Mouse (Mus musculus): ENCODE results near the gene Arhgap10.

The Arhgap10 gene

DNA sequence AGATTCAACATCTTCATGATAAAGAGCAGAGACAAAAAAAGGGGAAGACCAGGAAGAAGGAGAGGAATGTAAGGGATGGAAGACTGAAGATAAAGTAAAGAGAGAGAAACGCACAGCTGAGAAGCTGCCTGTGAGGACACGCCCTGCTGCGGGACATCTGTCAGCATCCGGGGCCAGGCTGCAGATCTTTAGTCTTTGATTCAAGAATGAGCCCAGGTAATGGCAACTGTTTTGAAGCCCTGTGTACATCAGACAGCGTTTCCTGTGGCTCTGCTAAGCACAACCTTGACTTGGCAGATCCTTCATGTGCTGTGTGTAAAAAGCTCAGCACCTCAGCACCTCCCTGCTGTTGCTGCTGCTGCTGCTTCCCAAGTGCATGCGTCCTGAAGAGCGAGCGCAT lies 134.1 kb downstream of the Arhgap10 start:
- DNase-seq: no peak

- no peak for DNase-seq
These were observed 136.9 kb downstream of the Arhgap10 start for GRCm38 (mm10) chr8:77380844-77381243.

DNA sequence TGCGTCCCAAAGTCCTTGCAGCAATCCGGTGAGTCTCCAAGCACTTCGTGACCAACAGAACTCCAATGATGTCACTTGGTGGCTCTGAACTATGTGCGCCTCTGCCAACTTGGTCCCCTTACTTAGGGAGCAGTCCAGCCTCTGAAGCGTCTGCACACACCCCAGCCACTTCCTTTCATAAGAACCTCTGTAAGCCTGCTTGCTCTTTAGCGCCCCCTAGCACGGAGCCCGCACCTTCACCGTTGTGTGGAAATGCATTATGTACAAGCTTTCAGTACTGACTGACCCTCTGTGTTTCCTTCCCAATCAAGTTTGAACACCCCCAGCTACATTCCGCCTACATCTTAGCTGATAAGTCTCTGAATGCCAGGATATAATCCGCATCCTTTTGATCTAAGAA lies 138.5 kb downstream of the Arhgap10 start:
- no peak for DNase-seq

- peak; percentile 83 for DNase-seq
These were observed 141.3 kb downstream of the Arhgap10 start for GRCm38 (mm10) chr8:77376451-77376853.

GRCm38 (mm10) chr8:77375999-77376398 lies 141.8 kb downstream of the Arhgap10 start:
- DNase-seq: no peak

DNA sequence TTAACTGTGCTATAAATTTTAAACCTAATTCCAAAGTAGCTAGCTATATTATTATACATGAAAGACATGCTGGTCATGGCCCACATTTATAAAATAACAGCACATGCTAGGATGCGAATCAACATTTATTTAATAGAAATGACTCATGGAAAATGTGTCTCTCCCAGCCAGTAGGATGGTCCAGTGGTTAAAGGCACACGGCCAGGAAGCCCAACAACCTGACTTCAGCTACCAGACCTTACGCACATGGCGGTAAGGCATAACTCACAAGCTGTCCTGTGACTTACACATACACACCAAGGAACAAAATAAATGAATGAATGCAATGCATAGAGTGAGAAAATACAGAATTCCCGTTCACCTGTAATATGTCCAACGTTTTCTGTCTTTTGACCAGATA lies 146.7 kb downstream of the Arhgap10 start:
- no peak for DNase-seq

DNA sequence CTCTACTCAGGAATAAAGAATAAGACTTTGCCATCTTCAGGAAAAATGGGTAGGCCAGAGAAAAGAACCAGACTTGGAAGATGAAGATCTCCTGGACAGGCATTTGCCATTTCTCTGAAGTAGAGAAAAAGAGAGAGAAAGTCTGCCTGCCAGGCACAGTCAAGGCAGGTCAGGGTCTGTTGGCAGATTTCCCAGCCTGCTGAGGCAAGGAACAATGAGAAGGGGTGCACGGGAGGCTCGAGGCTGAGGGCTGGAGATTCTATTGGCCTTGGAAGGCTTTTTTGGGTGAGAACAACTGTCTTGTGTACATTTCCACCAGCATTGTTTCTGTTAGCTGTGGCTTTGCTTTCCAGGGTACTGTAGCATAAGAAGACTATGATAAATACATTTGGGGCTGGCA lies 147.4 kb downstream of the Arhgap10 start:
- DNase-seq: no peak

DNA sequence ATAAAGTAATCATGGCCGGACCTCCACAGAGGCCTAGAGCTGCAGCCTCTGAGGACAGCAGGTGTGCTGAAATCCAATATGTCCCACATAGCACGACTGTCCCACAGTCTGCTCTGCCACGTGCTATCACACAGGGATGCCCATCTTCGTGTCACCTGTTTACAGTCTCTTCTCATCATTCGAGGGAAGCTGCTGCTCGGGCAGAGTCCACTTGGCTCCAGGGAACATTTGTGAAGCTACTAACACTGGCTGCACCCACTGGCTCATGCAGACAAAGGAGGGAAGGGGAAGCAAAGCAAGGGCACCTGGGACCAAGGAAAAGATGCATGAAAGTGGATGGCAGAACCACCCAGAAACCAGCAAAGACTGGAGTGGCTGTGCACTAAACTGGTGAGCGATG lies 148.1 kb downstream of the Arhgap10 start:
- DNase-seq: no peak

- DNase-seq: no peak
These were observed 150.7 kb downstream of the Arhgap10 start for GRCm38 (mm10) chr8:77367091-77367490.

DNA sequence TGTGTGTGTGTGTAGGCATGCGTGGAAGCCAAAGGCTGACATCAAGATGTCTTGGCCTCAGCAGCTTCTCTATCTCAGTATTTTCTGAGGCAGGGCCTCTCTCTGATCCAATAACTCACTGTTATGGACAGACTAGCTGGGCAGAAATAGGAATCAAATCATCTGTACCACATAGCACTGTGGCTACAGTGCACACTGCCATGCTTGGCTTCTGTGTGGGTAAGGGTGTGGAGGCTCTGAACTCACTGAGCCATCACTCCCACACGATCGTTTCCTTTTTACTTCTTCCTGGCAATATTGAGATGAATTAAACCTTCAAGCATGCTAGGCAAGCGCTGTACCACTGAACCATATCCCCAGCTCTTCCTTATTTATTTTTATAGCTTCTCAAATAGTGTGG lies 151.3 kb downstream of the Arhgap10 start:
- DNase-seq: no peak

- no peak for DNase-seq
These were observed 151.8 kb downstream of the Arhgap10 start for GRCm38 (mm10) chr8:77365990-77366389.

DNA sequence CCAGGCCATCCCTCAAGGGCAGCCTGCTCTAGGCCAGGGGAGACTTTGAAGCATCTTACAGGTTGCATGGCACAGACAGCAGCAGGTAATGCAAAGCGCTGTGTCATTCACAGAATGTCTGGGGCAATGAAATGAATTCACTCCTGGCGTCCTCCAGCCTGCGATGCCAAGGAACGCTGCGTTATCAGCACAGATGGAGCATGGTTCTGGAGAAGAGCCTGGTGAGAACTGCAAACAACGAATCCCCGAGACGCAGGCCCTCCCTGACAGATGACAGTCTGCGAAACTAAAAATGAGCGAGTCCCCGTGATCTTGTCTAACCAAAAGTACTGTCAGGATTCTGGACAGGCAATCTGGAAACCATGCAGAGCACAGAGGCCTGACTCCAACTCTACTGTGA lies 153.3 kb downstream of the Arhgap10 start:
- peak; percentile 74 for DNase-seq

DNA sequence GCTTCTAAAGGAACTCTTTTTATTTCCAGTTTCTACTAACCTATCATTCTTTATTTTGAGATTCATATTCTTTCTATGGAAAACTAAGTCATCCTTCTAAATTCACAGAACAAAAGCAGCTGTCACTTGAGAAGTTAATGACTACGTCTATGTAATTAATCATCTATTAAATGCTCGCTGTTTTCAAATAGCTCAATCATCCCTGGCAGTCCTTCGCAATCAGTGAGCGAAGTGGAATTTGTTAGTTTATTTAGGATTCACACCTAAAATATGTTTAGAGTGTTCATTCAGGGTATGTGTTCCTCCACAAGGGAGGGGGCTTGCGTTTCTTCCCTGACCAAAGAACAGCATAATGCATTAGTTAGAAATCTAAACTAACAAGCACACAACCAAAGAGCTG lies 156.9 kb downstream of the Arhgap10 start:
- DNase-seq: no peak

DNA sequence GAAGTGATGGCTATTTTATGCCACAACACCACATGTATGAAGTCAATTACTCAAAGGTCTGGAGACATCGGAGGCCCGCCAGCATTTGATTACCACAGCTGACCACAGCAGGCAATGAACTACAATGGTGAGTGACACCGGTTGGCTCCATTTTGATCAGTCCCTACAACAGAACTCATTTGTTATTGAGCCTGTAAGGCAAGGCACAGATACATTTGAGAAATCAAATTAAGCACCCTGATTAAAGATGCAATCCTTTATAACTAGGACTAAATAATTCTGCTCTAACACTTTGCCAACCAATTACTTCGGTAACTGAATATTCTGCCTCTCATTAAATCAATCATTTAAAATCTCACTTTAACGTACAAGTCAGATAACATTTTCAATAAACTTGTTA lies 157.3 kb downstream of the Arhgap10 start:
- no peak for DNase-seq

DNA sequence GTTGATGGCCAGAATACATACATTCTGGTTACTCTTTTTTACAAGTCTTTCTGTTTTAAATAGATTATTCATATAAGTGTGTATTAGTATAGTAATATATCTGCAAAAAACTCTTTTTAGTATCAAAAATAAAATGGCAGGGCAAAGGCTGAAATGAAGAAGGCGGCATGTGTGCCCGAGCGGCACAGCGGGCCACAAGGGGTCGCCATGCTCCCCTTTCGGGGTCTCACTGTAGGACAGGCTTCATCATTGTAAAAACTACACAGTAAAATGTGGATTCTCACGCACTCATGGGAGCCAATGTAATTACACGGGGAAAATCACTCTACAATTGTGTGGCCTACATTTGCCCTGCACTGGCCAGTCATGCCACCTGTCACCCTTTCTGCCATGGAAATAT lies 160.6 kb downstream of the Arhgap10 start:
- DNase-seq: no peak

DNA sequence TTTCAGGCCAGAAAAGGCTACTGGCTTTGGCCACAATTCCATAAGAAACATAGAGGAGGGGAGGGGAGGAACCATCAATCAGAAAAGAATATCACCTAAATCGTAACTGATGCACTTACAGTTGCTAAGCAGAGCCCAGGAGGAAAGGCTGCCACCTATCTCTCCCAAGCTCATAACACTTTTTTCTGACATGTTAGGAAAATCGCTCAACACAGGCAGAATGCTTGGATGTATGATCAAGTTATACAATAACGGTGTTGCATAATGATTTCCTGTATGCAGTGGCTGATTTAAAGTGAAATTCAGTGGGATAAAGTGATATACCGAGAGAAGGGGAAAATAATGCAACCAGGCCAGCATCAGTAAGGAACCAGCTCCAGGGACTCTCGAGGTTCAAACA lies 162.4 kb downstream of the Arhgap10 start:
- DNase-seq: no peak

DNA sequence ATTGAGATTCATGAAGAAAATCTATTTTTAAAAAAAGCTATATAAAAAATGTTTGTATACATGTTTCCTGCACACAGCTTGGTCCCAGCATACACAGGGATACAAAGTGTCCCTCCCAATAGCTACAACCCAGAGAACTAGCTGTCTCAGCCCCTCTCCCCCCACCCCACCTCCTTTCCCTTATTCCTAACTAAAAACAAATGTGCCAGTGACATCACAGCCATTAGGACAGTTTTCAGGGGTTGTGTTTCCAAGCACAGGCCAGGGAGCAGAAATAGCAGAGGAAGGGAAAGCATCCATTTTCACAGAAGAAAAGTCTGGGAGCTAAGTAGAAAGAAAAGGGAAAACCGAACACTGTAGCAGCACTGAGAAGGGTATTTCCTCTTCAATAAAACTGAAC lies 163.6 kb downstream of the Arhgap10 start:
- no peak for DNase-seq

DNA sequence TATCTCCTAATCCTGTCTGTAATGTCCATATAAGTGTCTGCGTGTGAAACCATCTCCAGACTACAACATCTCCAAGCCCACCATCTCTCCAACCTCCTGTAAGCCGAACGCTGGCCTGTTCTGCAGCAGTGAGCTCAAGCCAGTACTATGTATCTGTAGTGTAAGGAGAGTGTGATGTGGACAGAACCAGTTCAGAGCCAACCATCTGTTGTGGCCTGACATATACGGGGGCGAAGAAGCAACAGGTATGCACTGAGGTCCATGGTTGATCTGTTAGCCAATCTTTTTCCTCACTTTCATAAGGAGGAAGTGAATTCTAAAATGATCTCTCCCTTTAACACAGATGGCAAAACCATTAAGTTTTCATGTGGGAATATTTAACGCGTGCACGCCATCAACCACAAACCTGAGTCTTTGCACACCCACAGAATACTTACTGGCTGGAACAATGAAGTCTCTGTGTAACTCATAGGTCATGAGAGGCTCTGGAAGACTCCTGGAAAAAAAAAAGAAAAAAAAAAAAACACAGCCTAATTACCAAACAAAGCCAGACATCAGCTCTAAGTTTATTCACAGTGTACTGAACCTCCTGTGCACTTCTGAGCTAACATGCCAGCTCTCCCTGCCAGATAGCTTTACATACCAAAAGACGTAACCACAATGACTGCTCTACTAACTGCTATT lies 166.4 kb downstream of the Arhgap10 start:
- no peak for DNase-seq

DNA sequence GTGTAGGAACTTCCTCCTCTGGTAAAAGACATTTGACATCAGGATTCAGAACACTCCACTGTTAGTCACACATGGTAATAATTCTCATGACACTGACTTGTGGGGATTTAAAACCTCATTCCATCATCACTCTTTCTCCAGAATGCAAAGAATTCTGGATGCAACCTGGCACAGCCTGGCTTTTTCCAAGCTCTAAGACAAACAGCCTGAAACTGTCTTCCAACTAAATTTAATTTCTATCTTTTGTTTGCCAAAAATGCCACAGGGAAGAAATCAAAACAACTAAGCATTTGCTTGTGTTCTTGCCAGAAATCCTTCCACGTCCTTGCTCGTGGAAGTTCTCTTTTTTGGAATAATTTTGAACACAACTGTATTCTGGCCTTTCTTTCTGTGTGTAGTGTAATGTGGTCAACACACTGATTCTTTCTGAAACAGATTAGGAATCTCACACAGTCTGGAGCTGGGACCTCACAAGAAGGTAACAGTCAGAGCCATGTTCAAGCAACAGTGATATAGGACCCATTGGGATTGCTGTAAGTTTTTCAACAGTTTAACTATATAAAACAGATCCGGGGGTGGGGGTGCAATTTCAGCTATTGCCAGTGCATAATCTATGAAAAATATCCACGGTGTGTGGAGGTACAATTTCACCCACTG lies 167.5 kb downstream of the Arhgap10 start:
- DNase-seq: no peak

GRCm38 (mm10) chr8:77343916-77344315 lies 173.8 kb downstream of the Arhgap10 start:
- DNase-seq: no peak

DNA sequence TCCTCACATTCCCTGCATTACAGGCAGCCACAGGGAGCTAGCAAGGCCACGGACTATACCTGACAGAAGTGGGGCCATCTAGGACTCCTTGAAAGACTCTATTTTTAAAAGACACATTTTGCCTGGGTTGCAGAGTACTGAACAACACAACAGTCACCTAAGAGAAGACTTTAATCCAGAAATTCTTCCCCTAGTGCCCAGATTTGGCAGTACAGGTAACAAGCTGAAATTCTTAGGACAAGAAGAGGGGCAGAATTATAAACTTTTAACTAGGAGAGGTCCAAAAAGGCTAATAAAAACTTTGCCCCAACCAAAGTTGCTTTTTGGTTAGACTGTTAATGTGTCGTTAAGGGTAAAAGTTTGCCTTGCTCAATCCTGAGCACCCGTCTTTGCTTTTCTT lies 174.4 kb downstream of the Arhgap10 start:
- no peak for DNase-seq

DNA sequence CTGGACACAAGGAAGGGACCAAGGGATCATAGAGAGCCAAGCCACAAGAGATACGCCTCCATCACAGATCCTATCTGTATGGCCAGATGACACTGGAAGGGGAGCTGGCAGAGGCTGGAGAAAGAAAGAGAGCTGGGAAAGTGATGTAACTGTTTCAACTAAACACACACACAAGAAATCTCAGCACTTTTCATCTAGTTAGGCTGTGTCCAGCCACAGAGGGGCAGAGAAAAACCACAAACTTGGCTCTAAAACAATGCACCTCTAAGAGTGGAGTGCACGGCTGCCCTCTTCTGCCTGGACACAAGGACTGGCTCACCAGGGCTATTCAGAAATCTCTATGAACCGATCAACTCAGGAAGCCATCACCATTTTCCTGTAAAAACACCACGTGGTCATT lies 175.6 kb downstream of the Arhgap10 start:
- DNase-seq: no peak

GRCm38 (mm10) chr8:77341329-77341728 lies 176.4 kb downstream of the Arhgap10 start:
- DNase-seq: no peak

GRCm38 (mm10) chr8:77340046-77340747 lies 177.6 kb downstream of the Arhgap10 start:
- DNase-seq: no peak

All from right cerebral cortex, adult 18-20 months (tissue).